Mouse (Mus musculus): ENCODE data around the gene Zfp605. TPM values are rescaled to one million over a fixed set of nuclear protein-coding genes. Genes with fewer than 3 reads are reported as not detected.

Gene Zfp605
- polyA plus RNA-seq, 1 experiment from 2014 or later: 3.5 TPM

GRCm38 (mm10) chr5:110099656-110100580 is 10.0 kb upstream of the Zfp605 start, which contains the start of gene Plcxd1:
Gene Plcxd1 (plus strand): TSS chr5:110099969.
- Histone ChIP-seq H3K27ac (ENCODE audit: low read depth) (no peak within 1 kb of the TSS), H3K9me3 (ENCODE audit: control insufficient read depth, low read length) (no peaks in the 10 kb centered on the region), H3K4me2 (ENCODE audit: low read length) (peak within 1 kb of the TSS; percentile 59), H3K27me3 (replicated peaks; ENCODE audit: control insufficient read depth, insufficient read depth, low read length) (no peaks in the 10 kb centered on the region; the same call in 1 of the 2 replicates), H3K9ac (ENCODE audit: low read length) (no peak within 1 kb of the TSS), H3K4me1 (replicated peaks; ENCODE audit: control insufficient read depth, insufficient read depth, low read length) (peaks cover 6% of the 10 kb centered on the region; the same call in 1 of the 2 replicates), H3K36me3 (ENCODE audit: control insufficient read depth, insufficient read depth, low read length) (peaks cover 21% of the 10 kb centered on the region), H3K4me3 (ENCODE audit: low read depth, low read length) (no peak within 1 kb of the TSS; the same call in 1 of the 2 replicates)
- DNase-seq (ENCODE audit: low spot score) (no peak), ATAC-seq (replicated peaks; ENCODE audit: low FRiP score, low TSS enrichment, low read depth) (peak; percentile 24)
- WGBS: 10% methylated on average over 25 of the region's 25 CpGs

- 2% methylated on average over 35 of the region's 37 CpGs for WGBS
- Histone ChIP-seq H3K4me1 (replicated peaks; ENCODE audit: control insufficient read depth, insufficient read depth, low read length) (peaks cover 6% of the 10 kb centered on the region; the same call in 1 of the 2 replicates), H3K27me3 (replicated peaks; ENCODE audit: control insufficient read depth, insufficient read depth, low read length) (no peaks in the 10 kb centered on the region; the same call in 1 of the 2 replicates), H3K4me3 (ENCODE audit: low read depth, low read length) (peak overlapping the region; percentile 24), H3K4me2 (ENCODE audit: low read length) (peak overlapping the region; percentile 59), H3K36me3 (ENCODE audit: control insufficient read depth, insufficient read depth, low read length) (peaks cover 33% of the 10 kb centered on the region), H3K27ac (ENCODE audit: low read depth) (no peak overlapping the region), H3K9me3 (ENCODE audit: control insufficient read depth, low read length) (no peaks in the 10 kb centered on the region), H3K9ac (ENCODE audit: low read length) (no peak overlapping the region)
- DNase-seq (ENCODE audit: low spot score) (no peak), ATAC-seq (replicated peaks; ENCODE audit: low FRiP score, low TSS enrichment, low read depth) (peak; percentile 11; the same call in 1 of the 2 replicates)
Measured at GRCm38 (mm10) chr5:110100921-110101631, 8.8 kb upstream of the Zfp605 start.

GRCm38 (mm10) chr5:110101716-110102347 is 8.1 kb upstream of the Zfp605 start:
- Histone ChIP-seq H3K9ac (ENCODE audit: low read length) (no peak overlapping the region), H3K27ac (ENCODE audit: low read depth) (no peak overlapping the region), H3K4me3 (ENCODE audit: low read depth, low read length) (peak overlapping the region; percentile 24), H3K4me2 (ENCODE audit: low read length) (peak overlapping the region; percentile 59), H3K36me3 (ENCODE audit: control insufficient read depth, insufficient read depth, low read length) (peaks cover 37% of the 10 kb centered on the region), H3K9me3 (ENCODE audit: control insufficient read depth, low read length) (no peaks in the 10 kb centered on the region), H3K27me3 (replicated peaks; ENCODE audit: control insufficient read depth, insufficient read depth, low read length) (no peaks in the 10 kb centered on the region; the same call in 1 of the 2 replicates), H3K4me1 (replicated peaks; ENCODE audit: control insufficient read depth, insufficient read depth, low read length) (peaks cover 13% of the 10 kb centered on the region)
- 16% methylated on average over 33 of the region's 34 CpGs for whole genome bisulfite sequencing
- ATAC-seq (replicated peaks; ENCODE audit: low FRiP score, low TSS enrichment, low read depth) (peak; percentile 32), DNase-seq (ENCODE audit: low spot score) (no peak)

- no peak overlapping the region for H3K9ac ChIP-seq (ENCODE audit: low read length)
- H3K27ac ChIP-seq (ENCODE audit: low read depth): no peak overlapping the region
- no peaks in the 10 kb centered on the region for H3K9me3 ChIP-seq (ENCODE audit: control insufficient read depth, low read length)
- ATAC-seq (replicated peaks; ENCODE audit: low FRiP score, low TSS enrichment, low read depth): no peak
- 86% methylated on average over 13 of the region's 13 CpGs for WGBS
- H3K4me2 ChIP-seq (ENCODE audit: low read length): peak overlapping the region; percentile 59; the same call in 1 of the 2 replicates
- DNase-seq (ENCODE audit: low spot score): no peak
- H3K4me1 ChIP-seq (replicated peaks; ENCODE audit: control insufficient read depth, insufficient read depth, low read length): peaks cover 14% of the 10 kb centered on the region
- no peak overlapping the region for H3K4me3 ChIP-seq (ENCODE audit: low read depth, low read length)
- H3K36me3 ChIP-seq (ENCODE audit: control insufficient read depth, insufficient read depth, low read length): peaks cover 37% of the 10 kb centered on the region
- no peaks in the 10 kb centered on the region; the same call in 1 of the 2 replicates for H3K27me3 ChIP-seq (replicated peaks; ENCODE audit: control insufficient read depth, insufficient read depth, low read length)
Measured at GRCm38 (mm10) chr5:110102429-110102828, 7.5 kb upstream of the Zfp605 start.

GRCm38 (mm10) chr5:110102853-110103625 is 6.9 kb upstream of the Zfp605 start:
- DNase-seq (ENCODE audit: low spot score) (no peak), ATAC-seq (replicated peaks; ENCODE audit: low FRiP score, low TSS enrichment, low read depth) (no peak)
- H3K27me3 ChIP-seq (replicated peaks; ENCODE audit: control insufficient read depth, insufficient read depth, low read length): no peaks in the 10 kb centered on the region; the same call in 1 of the 2 replicates
- H3K4me2 ChIP-seq (ENCODE audit: low read length): no peak overlapping the region
- H3K27ac ChIP-seq (ENCODE audit: low read depth): no peak overlapping the region
- no peaks in the 10 kb centered on the region for H3K9me3 ChIP-seq (ENCODE audit: control insufficient read depth, low read length)
- peaks cover 37% of the 10 kb centered on the region for H3K36me3 ChIP-seq (ENCODE audit: control insufficient read depth, insufficient read depth, low read length)
- WGBS: 95% methylated on average over 19 of the region's 19 CpGs
- H3K9ac ChIP-seq (ENCODE audit: low read length): no peak overlapping the region
- peaks cover 14% of the 10 kb centered on the region for H3K4me1 ChIP-seq (replicated peaks; ENCODE audit: control insufficient read depth, insufficient read depth, low read length)
- H3K4me3 ChIP-seq (ENCODE audit: low read depth, low read length): no peak overlapping the region

GRCm38 (mm10) chr5:110103901-110104615 is 5.8 kb upstream of the Zfp605 start:
- DNase-seq (ENCODE audit: low spot score) (no peak), ATAC-seq (replicated peaks; ENCODE audit: low FRiP score, low TSS enrichment, low read depth) (no peak)
- Histone ChIP-seq H3K4me2 (ENCODE audit: low read length) (no peak overlapping the region), H3K4me3 (ENCODE audit: low read depth, low read length) (no peak overlapping the region), H3K9ac (ENCODE audit: low read length) (no peak overlapping the region), H3K27ac (ENCODE audit: low read depth) (no peak overlapping the region), H3K9me3 (ENCODE audit: control insufficient read depth, low read length) (no peaks in the 10 kb centered on the region), H3K36me3 (ENCODE audit: control insufficient read depth, insufficient read depth, low read length) (peaks cover 37% of the 10 kb centered on the region), H3K27me3 (replicated peaks; ENCODE audit: control insufficient read depth, insufficient read depth, low read length) (no peaks in the 10 kb centered on the region; the same call in 1 of the 2 replicates), H3K4me1 (replicated peaks; ENCODE audit: control insufficient read depth, insufficient read depth, low read length) (peaks cover 14% of the 10 kb centered on the region)
- WGBS: 96% methylated on average over 27 of the region's 27 CpGs

- H3K9ac ChIP-seq (ENCODE audit: low read length): no peak overlapping the region
- H3K4me2 ChIP-seq (ENCODE audit: low read length): no peak overlapping the region
- H3K36me3 ChIP-seq (ENCODE audit: control insufficient read depth, insufficient read depth, low read length): peaks cover 37% of the 10 kb centered on the region
- ATAC-seq (replicated peaks; ENCODE audit: low FRiP score, low TSS enrichment, low read depth): no peak
- no peak overlapping the region for H3K4me3 ChIP-seq (ENCODE audit: low read depth, low read length)
- no peaks in the 10 kb centered on the region; the same call in 1 of the 2 replicates for H3K27me3 ChIP-seq (replicated peaks; ENCODE audit: control insufficient read depth, insufficient read depth, low read length)
- DNase-seq (ENCODE audit: low spot score): no peak
- WGBS: 97% methylated on average over 36 of the region's 36 CpGs
- H3K27ac ChIP-seq (ENCODE audit: low read depth): no peak overlapping the region
- peaks cover 14% of the 10 kb centered on the region for H3K4me1 ChIP-seq (replicated peaks; ENCODE audit: control insufficient read depth, insufficient read depth, low read length)
- H3K9me3 ChIP-seq (ENCODE audit: control insufficient read depth, low read length): no peaks in the 10 kb centered on the region
Measured at GRCm38 (mm10) chr5:110104616-110105380, 5.1 kb upstream of the Zfp605 start.

Measured in intestine, embryonic 14.5 days (tissue).